Mouse (Mus musculus): Measurements from ENCODE around the gene Dock4. TPM values are rescaled to one million over a fixed set of nuclear protein-coding genes. Genes with fewer than 3 reads are reported as not detected.

The Dock4 gene
- total and polyA plus RNA-seq, 3 experiments: 0.26 to 0.67 (median 0.38) TPM

- Histone ChIP-seq H3K9me3 (replicated peaks; ENCODE audit: low read length) (no peaks in the 10 kb centered on the region), H3K4me1 (ENCODE audit: control insufficient read depth in 1 of 2, insufficient read depth in 2 of 2) (no peaks in the 10 kb centered on the region), H3K36me3 (replicated peaks in 1 of 2; ENCODE audit: control insufficient read depth in 1 of 2, insufficient read depth in 1 of 2, low read length in 1 of 2) (no peaks in the 10 kb centered on the region), H3K27me3 (replicated peaks) (no peaks in the 10 kb centered on the region), H3K27ac (ENCODE audit: insufficient read depth, low read depth) (no peak overlapping the region), H3K9ac (ENCODE audit: insufficient read depth, low read depth) (no peak overlapping the region), H3K4me2 (ENCODE audit: insufficient read depth, low read depth, poor library complexity, severe bottlenecking) (no peak overlapping the region), H3K4me3 (replicated peaks in 1 of 3; ENCODE audit: low read depth in 2 of 3, low read length in 2 of 3, poor library complexity in 1 of 3) (no peak overlapping the region), H3K79me2 (replicated peaks; ENCODE audit: control insufficient read depth, extremely low read depth, insufficient read depth, poor library complexity, severe bottlenecking) (no peaks in the 10 kb centered on the region)
- dilution Hi-C loops (cut with MboI; ENCODE audit: extremely low pct_ligation_motif_present, extremely low pct_unique_long_range_greater_than_20kb, low sequenced_read_pairs): no loop called here
- DNase-seq (ENCODE audit: extremely low read depth): no peak
- TF ChIP-seq MYC (IDR thresholded peaks at IDR 0.05; ENCODE audit: low read depth, low read length) (no peak), ZC3H11A (IDR thresholded peaks at IDR 0.05; ENCODE audit: low read depth, low read length) (no peak), ZMIZ1 (IDR thresholded peaks at IDR 0.05; ENCODE audit: low read depth, low read length) (no peak), NRF1 (IDR thresholded peaks at IDR 0.05; ENCODE audit: low read depth, low read length) (no peak), ETS1 (conservative IDR thresholded peaks at IDR 0.05; ENCODE audit: low read depth, low read length) (no peak), E2F4 (IDR thresholded peaks at IDR 0.05; ENCODE audit: insufficient replicate concordance, low read depth, low read length) (no peak), SMC3 (IDR thresholded peaks at IDR 0.05; ENCODE audit: low read depth, low read length) (no peak), HCFC1 (IDR thresholded peaks at IDR 0.05; ENCODE audit: low read depth, low read length) (no peak), RCOR1 (conservative IDR thresholded peaks at IDR 0.05; ENCODE audit: low read depth, low read length) (no peak), CHD1 (IDR thresholded peaks at IDR 0.05; ENCODE audit: low read depth, low read length) (no peak), JUN (IDR thresholded peaks at IDR 0.05; ENCODE audit: insufficient read depth, low read depth, low read length) (no peak), TBP (conservative IDR thresholded peaks at IDR 0.05; ENCODE audit: low read depth, low read length) (no peak)
- in situ Hi-C loops (cut with MboI; ENCODE audit: low pct_ligation_motif_present, low pct_unique_long_range_greater_than_20kb, low sequenced_read_pairs): no loop called here
Observed at GRCm38 (mm10) chr12:40568971-40569968, 123.5 kb downstream of the Dock4 start.

GRCm38 (mm10) chr12:40570250-40570649, 124.5 kb downstream of the Dock4 start:
- dilution Hi-C loops (cut with MboI; ENCODE audit: extremely low pct_ligation_motif_present, extremely low pct_unique_long_range_greater_than_20kb, low sequenced_read_pairs): no loop called here
- in situ Hi-C loops (cut with MboI; ENCODE audit: low pct_ligation_motif_present, low pct_unique_long_range_greater_than_20kb, low sequenced_read_pairs): no loop called here
- no peak for TF ChIP-seq MXI1 (IDR thresholded peaks at IDR 0.05; ENCODE audit: low read depth, low read length)
- no peak for TF ChIP-seq GABPA (IDR thresholded peaks at IDR 0.05; ENCODE audit: insufficient replicate concordance, low read depth, low read length)
- no peak for TF ChIP-seq ZKSCAN1 (IDR thresholded peaks at IDR 0.05; ENCODE audit: borderline replicate concordance, low read depth, low read length)
- TF ChIP-seq NRF1 (IDR thresholded peaks at IDR 0.05; ENCODE audit: low read depth, low read length): no peak
- no peak for TF ChIP-seq ZC3H11A (IDR thresholded peaks at IDR 0.05; ENCODE audit: low read depth, low read length)
- TF ChIP-seq IRF4 (IDR thresholded peaks at IDR 0.05; ENCODE audit: low read depth, low read length): no peak
- TF ChIP-seq MAZ (IDR thresholded peaks at IDR 0.05; ENCODE audit: low read depth, low read length): no peak
- no peak for TF ChIP-seq HCFC1 (IDR thresholded peaks at IDR 0.05; ENCODE audit: low read depth, low read length)
- Histone ChIP-seq H3K27ac (ENCODE audit: insufficient read depth, low read depth) (no peak overlapping the region), H3K27me3 (replicated peaks) (no peaks in the 10 kb centered on the region), H3K4me2 (ENCODE audit: insufficient read depth, low read depth, poor library complexity, severe bottlenecking) (no peak overlapping the region), H3K36me3 (replicated peaks in 1 of 2; ENCODE audit: control insufficient read depth in 1 of 2, insufficient read depth in 1 of 2, low read length in 1 of 2) (no peaks in the 10 kb centered on the region), H3K4me1 (ENCODE audit: control insufficient read depth in 1 of 2, insufficient read depth in 2 of 2) (no peaks in the 10 kb centered on the region), H3K4me3 (replicated peaks in 1 of 3; ENCODE audit: low read depth in 2 of 3, low read length in 2 of 3, poor library complexity in 1 of 3) (no peak overlapping the region), H3K79me2 (replicated peaks; ENCODE audit: control insufficient read depth, extremely low read depth, insufficient read depth, poor library complexity, severe bottlenecking) (no peaks in the 10 kb centered on the region), H3K9me3 (replicated peaks; ENCODE audit: low read length) (no peaks in the 10 kb centered on the region), H3K9ac (ENCODE audit: insufficient read depth, low read depth) (no peak overlapping the region)
- no peak for DNase-seq (ENCODE audit: extremely low read depth)

Measured in CH12.LX (cell line).